Mouse (Mus musculus): ENCODE measurements at regions not wholly inside any gene's neighbourhood (a gene's known extent, or its start where the extent isn't known, plus 50 kb on each side); places are given as distances from the start of the nearest gene placed in this dataset.

DNA sequence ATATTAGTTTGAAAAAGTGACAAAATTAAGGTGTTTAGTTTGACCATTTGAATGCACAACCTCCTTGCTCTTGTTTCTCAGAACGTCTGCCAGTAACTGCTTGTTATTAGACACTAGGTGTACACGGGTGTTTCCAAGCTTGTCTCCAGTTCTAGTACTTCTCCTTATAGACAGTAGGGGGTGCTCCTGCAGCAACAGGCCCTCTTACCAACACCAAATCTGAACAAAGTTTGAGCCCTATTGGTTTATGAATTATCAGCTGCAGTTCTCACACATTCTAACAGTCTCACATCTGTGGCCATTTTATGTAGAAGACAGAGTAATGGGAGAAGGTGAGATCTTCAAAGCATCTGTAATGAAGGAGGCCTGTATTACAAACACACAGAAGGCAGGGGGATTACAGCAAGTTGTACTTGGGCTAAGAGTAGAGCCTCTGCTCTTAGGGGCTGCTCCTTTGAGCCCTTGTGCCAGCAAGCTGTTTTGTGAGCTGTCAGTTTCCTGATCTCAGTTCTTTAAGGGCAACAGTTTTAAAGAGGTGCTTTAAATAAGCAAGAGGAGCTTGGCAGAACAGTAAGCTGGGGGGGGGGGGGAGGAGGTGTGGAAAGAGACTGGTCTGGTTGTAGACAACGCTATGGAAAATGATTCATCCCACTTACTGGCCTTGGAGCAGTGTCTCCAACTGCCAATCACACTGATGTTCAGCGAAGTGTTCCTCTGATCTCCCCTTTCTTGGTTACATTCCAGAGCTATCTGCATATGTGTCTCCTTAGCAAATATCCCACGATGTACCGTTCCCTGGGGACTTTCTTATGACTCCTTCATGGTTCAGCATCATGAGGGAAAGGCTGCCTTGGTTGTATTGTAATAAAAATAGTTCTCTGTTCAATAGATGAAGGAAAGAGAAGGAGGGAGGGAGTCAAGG, 71.3 kb upstream of the Cep162 start:
- DNase-seq: no peak

DNA sequence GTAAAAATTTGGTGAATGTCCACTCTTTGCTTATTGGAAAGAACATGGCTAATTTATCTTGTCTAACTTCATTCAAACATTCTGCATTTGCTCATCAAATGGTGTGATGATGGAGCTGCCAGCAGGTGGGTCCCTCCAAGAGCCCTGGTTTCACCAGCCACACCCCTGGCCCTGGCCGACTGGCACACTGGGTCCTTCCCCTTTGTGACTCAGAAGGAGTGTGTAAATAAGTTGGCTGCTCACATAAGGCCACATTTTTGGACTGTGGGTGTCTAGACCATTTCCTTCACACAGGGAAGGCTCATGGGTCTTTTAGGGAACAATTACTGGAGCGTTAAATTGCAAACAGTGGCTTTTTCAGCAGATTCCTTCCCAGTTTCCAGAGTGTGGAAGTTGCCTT, 68.4 kb upstream of the Cep162 start:
- no peak for DNase-seq

DNA sequence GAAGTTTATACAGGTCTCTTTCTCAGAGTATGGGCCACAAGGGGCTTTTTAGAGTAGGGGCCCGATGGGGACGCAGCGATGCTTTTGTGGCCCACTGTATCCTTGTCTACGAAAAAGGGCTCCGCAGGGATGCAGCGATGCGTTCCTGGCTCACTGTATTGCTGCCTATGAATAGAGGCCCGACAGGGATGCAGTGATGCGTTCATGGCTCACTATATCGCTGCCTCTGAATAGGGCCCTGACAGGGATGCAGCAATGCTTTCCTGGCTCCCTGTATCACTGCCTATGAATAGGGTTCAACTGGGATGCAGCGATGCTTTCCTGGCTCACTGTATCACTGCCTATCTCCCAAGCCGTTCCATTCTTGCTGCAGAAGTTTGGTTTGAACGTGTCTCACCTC, 65.4 kb upstream of the Cep162 start:
- DNase-seq: no peak

DNA sequence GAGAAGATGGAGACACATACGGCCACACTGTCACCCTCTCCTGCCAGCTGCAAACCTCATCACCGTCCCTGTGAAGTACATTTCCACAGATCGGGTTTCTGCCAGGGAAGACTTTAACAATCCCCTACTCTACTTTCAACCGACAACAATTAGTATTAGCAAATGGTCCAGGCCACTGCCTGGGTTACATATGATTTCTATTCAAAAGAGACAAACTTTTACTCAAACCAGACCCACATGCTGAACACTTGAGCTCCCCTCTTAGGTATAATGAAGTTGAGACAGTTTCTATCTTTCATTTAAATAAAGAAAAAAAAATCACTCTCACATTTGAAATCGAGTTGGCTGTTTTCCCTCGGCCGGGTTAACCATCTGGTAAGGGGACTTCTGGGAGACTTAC, 63.4 kb upstream of the Cep162 start:
- DNase-seq: no peak

DNA sequence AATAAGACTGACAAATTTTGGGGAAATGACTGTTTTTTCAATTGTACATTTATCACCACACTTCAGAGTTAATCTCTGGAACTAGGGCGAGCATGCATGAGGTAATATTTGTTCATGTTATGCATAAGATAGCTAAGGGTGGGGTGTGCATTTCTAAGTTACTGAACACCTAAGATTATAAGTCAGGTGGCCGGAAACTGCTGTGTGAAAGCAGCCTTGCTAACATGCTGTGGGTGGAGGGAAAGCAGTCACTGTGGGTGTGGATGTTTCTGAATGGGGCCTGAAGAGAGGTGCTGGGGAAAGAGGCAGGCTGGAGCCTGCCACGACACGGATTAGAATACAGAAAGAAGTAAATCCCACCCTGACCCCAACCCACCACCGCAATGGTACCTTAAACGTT, 54.8 kb upstream of the Cep162 start:
- no peak for DNase-seq
